Comparison of ENCODE assay signal across 11 mouse cellular contexts in the genomic region with DNA sequence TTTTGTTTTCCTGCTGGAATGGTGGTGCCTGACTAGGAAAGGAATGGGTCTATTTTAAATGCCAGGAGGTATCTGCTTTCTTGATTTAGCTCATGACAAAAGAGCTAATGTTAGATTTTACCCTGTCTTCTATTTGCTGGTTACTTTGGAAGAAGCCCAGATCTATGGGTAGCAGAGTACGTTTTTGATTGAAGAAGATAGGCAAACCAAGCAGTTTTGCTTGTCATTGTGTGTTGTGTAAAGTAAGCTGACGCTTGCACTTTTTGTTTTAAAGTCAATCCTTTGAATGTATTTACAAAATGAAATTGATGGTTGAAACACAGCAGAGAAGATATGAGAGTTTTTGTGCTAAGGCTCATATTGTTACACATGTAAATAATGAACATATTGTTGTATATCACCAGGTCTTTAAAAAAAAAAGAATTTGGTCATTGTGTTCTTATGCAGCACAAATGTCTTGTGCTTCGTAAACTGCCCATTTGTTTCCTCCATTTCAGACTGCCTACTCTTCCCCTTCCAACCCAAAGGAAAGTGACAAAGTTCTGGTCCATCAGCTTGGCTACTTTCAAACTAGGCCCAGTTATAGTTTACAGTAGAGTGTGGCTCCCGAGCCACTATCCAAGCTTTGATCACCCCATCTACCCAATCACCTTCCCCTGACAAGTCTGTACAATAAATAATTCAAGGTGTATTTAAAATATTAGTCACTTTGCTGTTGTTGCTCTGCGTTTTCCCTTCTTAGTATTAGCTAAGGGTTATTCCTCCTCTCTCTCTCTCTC. TPM values are rescaled to one million over a fixed set of nuclear protein-coding genes. Genes with fewer than 3 reads are reported as not detected.
DNase-seq lines count a peak whose midpoint lies in the region; ATAC-seq and TF ChIP-seq lines count a peak whose summit lies in the region.
"Had no signal": no experiment of that assay in that cellular context is flagged by ENCODE, and none has a peak within 500 bp of the region (broad histone marks: within the 10 kb centered on the region; RNA-seq: fewer than 3 reads in every experiment).

No protein-coding gene starts in this region.

- H3K4me2 ChIP-seq in embryonic facial prominence, embryonic 12.5 days (replicated peaks), result peak overlapping the region; percentile 41
- H3K4me2 ChIP-seq in hindbrain, embryonic 11.5 days (replicated peaks; ENCODE audit: low read depth, low read length), result peak overlapping the region; percentile 73
- peak overlapping the region; percentile 71 for H3K4me2 ChIP-seq in midbrain, embryonic 16.5 days (ENCODE audit: low read length)
- H3K4me2 ChIP-seq: limb, embryonic 13.5 days had no signal

- TF ChIP-seq CTCF in lung, adult 2 months (IDR thresholded peaks at IDR 0.05; ENCODE audit: insufficient read depth, low read length), result no peak

- peaks cover 68% of the 10 kb centered on the region for H3K27me3 ChIP-seq in embryonic facial prominence, embryonic 12.5 days
- no peaks in the 10 kb centered on the region; the same call in 1 of the 2 replicates for H3K27me3 ChIP-seq in hindbrain, embryonic 11.5 days (ENCODE audit: control insufficient read depth, insufficient read depth, low read length)
- no peaks in the 10 kb centered on the region for H3K27me3 ChIP-seq in midbrain, embryonic 16.5 days (ENCODE audit: control insufficient read depth, insufficient read depth, low read depth, low read length)

- TF ChIP-seq POLR2A in lung, adult 2 months (IDR thresholded peaks at IDR 0.05; ENCODE audit: borderline replicate concordance, extremely low read depth, low read depth, low read length), result no peak

- no peak overlapping the region for H3K27ac ChIP-seq in embryonic facial prominence, embryonic 12.5 days
- peak overlapping the region; percentile 59; the same call in 1 of the 2 replicates for H3K27ac ChIP-seq in hindbrain, embryonic 11.5 days (ENCODE audit: low read depth, low read length)
- H3K27ac ChIP-seq in midbrain, embryonic 16.5 days (ENCODE audit: low read length), result peak overlapping the region; percentile 69
- H3K27ac ChIP-seq: limb, embryonic 13.5 days had no signal

- peaks cover 21% of the 10 kb centered on the region for H3K4me1 ChIP-seq in embryonic facial prominence, embryonic 12.5 days
- peaks cover 12% of the 10 kb centered on the region for H3K4me1 ChIP-seq in hindbrain, embryonic 11.5 days (replicated peaks; ENCODE audit: control insufficient read depth, insufficient read depth, low read length)
- H3K4me1 ChIP-seq in midbrain, embryonic 16.5 days (ENCODE audit: control insufficient read depth, insufficient read depth, low read length), result peaks cover 39% of the 10 kb centered on the region
- H3K4me1 ChIP-seq in lung, adult 2 months (ENCODE audit: control insufficient read depth, insufficient read depth, low read length), result peaks cover 4% of the 10 kb centered on the region; the same call in 1 of the 2 replicates

- H3K36me3 ChIP-seq in embryonic facial prominence, embryonic 12.5 days, result no peaks in the 10 kb centered on the region
- H3K36me3 ChIP-seq in hindbrain, embryonic 11.5 days (ENCODE audit: control insufficient read depth, insufficient read depth, low read length), result peaks cover 8% of the 10 kb centered on the region
- H3K36me3 ChIP-seq in midbrain, embryonic 16.5 days (ENCODE audit: control insufficient read depth, insufficient read depth, low read length), result no peaks in the 10 kb centered on the region
- H3K36me3 ChIP-seq: limb, embryonic 13.5 days had no signal

- H3K9me3 ChIP-seq in embryonic facial prominence, embryonic 12.5 days, result no peaks in the 10 kb centered on the region
- H3K9me3 ChIP-seq in hindbrain, embryonic 11.5 days (ENCODE audit: control insufficient read depth, low read length), result no peaks in the 10 kb centered on the region
- H3K9me3 ChIP-seq in midbrain, embryonic 16.5 days (replicated peaks; ENCODE audit: control insufficient read depth, low read length, poor library complexity, severe bottlenecking), result no peaks in the 10 kb centered on the region
- H3K9me3 ChIP-seq: limb, embryonic 13.5 days had no signal

- no peak for ATAC-seq in embryonic facial prominence, embryonic 12.5 days (ENCODE audit: insufficient number of reproducible peaks, insufficient read depth, low FRiP score, low TSS enrichment)
- ATAC-seq in hindbrain, embryonic 11.5 days (ENCODE audit: low FRiP score), result no peak
- no peak for ATAC-seq in midbrain, embryonic 16.5 days

- peak overlapping the region; percentile 26 for H3K4me3 ChIP-seq in embryonic facial prominence, embryonic 12.5 days
- peak overlapping the region; percentile 99 for H3K4me3 ChIP-seq in hindbrain, embryonic 11.5 days (ENCODE audit: low read depth, low read length)
- H3K4me3 ChIP-seq in midbrain, embryonic 16.5 days (ENCODE audit: low read depth, low read length), result peak overlapping the region; percentile 47
- no peak overlapping the region for H3K4me3 ChIP-seq in lung, adult 2 months (replicated peaks; ENCODE audit: extremely low read depth, low read depth, low read length)
- H3K4me3 ChIP-seq: limb, embryonic 13.5 days; myocyte had no signal

- H3K9ac ChIP-seq in embryonic facial prominence, embryonic 12.5 days, result peak overlapping the region; percentile 29; the same call in 1 of the 2 replicates
- H3K9ac ChIP-seq in hindbrain, embryonic 11.5 days (ENCODE audit: low read depth, low read length), result peak overlapping the region; percentile 70
- peak overlapping the region; percentile 54 for H3K9ac ChIP-seq in midbrain, embryonic 16.5 days (ENCODE audit: low read depth, low read length)
- H3K9ac ChIP-seq: limb, embryonic 13.5 days had no signal

- peak; percentile 40 for DNase-seq in embryo, embryonic 10.5 days (ENCODE audit: low spot score)
- no peak for DNase-seq in embryo, embryonic 11 days
- peak; percentile 47 for DNase-seq in hindbrain, embryonic 11.5 days (ENCODE audit: low spot score)
- no peak for DNase-seq in T-cell, adult 2 months (ENCODE audit: low spot score)
- no peak for DNase-seq in right cerebral cortex, postnatal 4 days
- DNase-seq in lung, adult 2 months, result no peak

- 15% methylated on average over 5 of the region's 5 CpGs for WGBS in embryonic facial prominence, embryonic 12.5 days
- WGBS in hindbrain, embryonic 11.5 days, result 10% methylated on average over 5 of the region's 5 CpGs
- WGBS in midbrain, embryonic 16.5 days, result 10% methylated on average over 5 of the region's 5 CpGs
- WGBS in lung, adult 2 months, result 19% methylated on average over 5 of the region's 5 CpGs

RNA-seq across cellular contexts. Expression of a gene that starts 6.5 kb away (rescaled TPM):
- 10.3 and 12.1 TPM in 2 replicates for polyA plus RNA-seq in embryonic facial prominence, embryonic 12.5 days (2016; fragmentation: Nextera tagmentation; extraction: Ambion mirVana)
- polyA plus RNA-seq in hindbrain, embryonic 11.5 days (2014; fragmentation: Nextera tagmentation; extraction: Ambion mirVana), result 20.7 and 22.3 TPM in 2 replicates
- polyA plus RNA-seq in midbrain, embryonic 16.5 days (2015; fragmentation: Nextera tagmentation; extraction: Ambion mirVana), result 14.3 and 14.9 TPM in 2 replicates
- polyA plus RNA-seq in lung, adult 2 months (2012; rRNA removed), result 0.06 and 0.07 TPM in 2 replicates
- polyA plus RNA-seq: myocyte; stomach, embryonic 16.5 days had no signal

Comparison
In these comparisons a context has a peak if more than half of its experiments do, and no peak if none do; other contexts are left out.
1. DNase-seq: peak in embryo, embryonic 10.5 days (single experiment) and hindbrain, embryonic 11.5 days (single experiment); none in embryo, embryonic 11 days (single experiment), T-cell, adult 2 months (single experiment), right cerebral cortex, postnatal 4 days (single experiment) and lung, adult 2 months (single experiment).
2. RNA of a gene that starts 6.5 kb away (polyA plus RNA-seq): 20.7 to 22.3 TPM in hindbrain, embryonic 11.5 days, 14.3 to 14.9 TPM in midbrain, embryonic 16.5 days and 10.3 to 12.1 TPM in embryonic facial prominence, embryonic 12.5 days; 0.06 to 0.07 TPM in lung, adult 2 months; every median in the first group is over 10 times any median in the second.
3. Peak in every context shown above with its lines, with median percentiles within 50 percentile points of each other: H3K4me2 ChIP-seq and H3K9ac ChIP-seq.